Mouse (Mus musculus): Measurements from ENCODE around the gene Fancc.
"Not testable (repeated sequence)": the region's sequence is repeated elsewhere in the genome, so short reads cannot be mapped to it uniquely, and the experiment has no call there.

Gene Fancc

GRCm38 (mm10) chr13:63421225-63421624, 75.9 kb downstream of the Fancc start:
- ATAC-seq (ENCODE audit: low TSS enrichment) = no peak

DNA sequence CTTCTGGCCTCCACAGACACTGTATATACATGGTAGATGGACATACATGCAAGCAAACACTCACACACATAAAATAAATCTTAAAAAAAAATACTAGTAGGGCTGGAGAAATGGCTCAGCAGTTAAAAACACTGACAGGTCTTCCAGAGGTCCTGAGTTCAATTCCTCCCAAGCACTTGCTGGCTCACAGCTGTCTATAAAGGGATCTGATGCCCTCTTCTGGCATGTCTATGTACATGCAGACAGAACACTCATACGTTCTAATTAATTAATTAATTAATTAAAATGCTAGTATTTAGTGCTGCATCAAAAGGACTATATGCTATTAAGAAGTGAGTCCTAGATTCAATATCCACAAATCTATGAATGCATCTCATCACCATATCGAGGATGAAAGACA, 78.9 kb downstream of the Fancc start:
- ATAC-seq (ENCODE audit: low TSS enrichment) = no peak

GRCm38 (mm10) chr13:63416824-63417223, 80.3 kb downstream of the Fancc start:
- ATAC-seq (ENCODE audit: low TSS enrichment) = no peak

DNA sequence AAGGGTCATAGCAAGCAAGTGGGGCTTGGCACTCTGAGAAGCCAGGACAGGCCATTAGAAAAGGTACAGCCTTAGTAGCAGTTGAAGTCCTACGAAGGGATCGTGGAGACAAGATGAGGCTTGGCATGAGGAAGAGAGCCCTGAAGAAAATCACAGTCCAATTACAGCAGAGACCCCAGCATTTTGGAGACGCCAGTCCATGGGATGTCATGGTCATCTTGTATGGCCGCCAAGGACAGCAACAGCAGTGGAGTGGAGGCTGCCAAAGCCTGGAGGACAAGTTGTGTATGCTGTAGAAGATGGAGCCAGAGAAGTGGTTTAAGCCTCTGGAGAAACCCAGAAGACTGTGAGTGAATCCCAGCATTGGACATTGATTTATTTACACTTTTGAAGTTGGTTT, 84.4 kb downstream of the Fancc start:
- no peak for ATAC-seq (ENCODE audit: low TSS enrichment)

- no peak for ATAC-seq (ENCODE audit: low TSS enrichment)
Measured at GRCm38 (mm10) chr13:63411310-63412022, 85.6 kb downstream of the Fancc start.

DNA sequence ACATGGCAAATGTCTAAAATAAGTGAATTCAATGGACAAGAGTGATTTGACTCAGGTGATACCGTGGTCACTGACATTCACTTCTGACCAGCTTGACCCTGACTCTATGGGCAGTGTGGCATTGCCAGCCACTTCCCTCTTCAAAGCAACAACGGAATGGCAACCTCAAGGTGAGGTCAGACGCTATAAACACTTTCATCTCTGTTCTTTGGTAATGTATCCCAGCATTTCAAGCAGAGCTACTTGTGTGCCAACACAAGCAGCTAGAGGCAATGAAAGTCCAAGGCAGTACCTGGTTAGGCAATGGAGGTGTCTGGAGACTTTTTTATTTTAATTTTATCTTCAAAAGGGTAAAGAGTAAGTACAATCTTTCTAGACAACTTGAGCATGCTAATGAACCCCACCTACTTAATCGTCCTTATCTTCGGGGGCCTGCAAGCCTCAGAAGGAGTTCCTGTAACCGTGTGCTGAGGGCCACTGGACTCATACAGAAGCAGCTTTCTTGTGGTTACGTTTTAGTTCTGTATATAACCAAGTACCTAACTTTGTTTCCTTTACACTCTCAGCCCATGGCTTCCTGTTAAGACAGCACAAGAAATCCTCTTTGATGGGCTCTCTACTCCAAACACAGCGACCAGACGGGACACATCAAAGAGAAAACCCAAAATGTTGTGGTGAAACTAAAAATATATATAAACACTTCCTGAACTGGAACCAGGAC, 86.3 kb downstream of the Fancc start:
- no peak for ATAC-seq (ENCODE audit: low TSS enrichment)

DNA sequence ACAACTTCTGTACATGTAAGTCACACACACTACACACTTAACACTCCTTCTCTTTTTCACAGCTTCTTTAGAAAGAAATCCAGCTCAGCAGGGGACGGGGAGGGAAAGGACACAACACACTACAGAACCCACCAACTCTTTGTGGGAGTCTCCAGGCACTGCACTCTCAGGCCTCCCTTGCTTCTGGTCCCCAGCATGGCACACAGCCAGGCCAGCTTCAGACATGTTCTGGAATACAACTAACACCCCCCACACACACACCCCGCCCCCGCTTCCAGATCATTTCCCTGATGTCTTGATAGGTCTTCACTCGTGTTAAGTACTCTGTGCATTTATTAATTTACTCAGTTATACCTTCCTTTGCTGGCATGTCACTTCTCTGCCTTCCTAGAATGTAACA, 91.9 kb downstream of the Fancc start:
- no peak for ATAC-seq (ENCODE audit: low TSS enrichment)

GRCm38 (mm10) chr13:63404657-63405056, 92.4 kb downstream of the Fancc start:
- no peak for ATAC-seq (ENCODE audit: low TSS enrichment)

DNA sequence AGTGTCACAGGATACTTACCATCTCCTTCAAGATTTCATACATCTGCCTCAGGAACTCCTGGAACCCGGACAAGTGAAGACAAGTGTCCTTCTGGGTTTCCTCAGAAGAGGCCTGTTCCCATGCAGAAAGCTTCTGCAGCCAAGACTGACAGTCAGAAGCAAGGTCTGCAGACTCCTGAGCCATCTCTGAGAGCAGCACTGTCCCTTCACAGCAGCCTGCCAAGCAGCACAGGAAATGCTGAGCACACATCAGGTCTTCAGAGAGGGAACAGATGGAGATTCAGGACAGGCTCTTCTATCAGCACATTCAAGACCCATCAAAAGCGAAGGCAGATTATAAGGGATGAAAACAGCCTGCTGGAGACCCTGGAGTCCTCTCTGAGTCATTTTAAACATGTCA, 94.3 kb downstream of the Fancc start:
- no peak for ATAC-seq (ENCODE audit: low TSS enrichment)

- no peak for ATAC-seq (ENCODE audit: low TSS enrichment)
Measured at GRCm38 (mm10) chr13:63400069-63400468, 97.0 kb downstream of the Fancc start.

DNA sequence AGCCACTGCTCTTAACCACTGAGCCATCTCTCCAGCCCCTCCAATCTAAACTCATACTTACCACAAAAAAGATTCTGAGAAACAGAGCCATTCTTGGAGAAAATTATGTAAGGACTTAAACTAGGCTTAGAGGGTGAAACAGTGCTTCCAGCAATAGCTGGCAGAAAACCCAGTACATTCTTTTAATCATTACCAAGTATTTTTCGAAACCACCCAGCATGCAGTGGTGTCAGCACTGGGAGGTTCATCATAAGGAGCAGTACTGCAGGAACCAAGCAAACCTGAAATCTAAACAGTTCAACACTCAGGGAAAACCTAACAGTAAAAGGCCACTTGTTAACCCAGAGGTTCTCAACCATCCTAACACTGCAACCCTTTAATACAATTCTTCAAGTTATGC, 99.7 kb downstream of the Fancc start:
- no peak for ATAC-seq (ENCODE audit: low TSS enrichment)

DNA sequence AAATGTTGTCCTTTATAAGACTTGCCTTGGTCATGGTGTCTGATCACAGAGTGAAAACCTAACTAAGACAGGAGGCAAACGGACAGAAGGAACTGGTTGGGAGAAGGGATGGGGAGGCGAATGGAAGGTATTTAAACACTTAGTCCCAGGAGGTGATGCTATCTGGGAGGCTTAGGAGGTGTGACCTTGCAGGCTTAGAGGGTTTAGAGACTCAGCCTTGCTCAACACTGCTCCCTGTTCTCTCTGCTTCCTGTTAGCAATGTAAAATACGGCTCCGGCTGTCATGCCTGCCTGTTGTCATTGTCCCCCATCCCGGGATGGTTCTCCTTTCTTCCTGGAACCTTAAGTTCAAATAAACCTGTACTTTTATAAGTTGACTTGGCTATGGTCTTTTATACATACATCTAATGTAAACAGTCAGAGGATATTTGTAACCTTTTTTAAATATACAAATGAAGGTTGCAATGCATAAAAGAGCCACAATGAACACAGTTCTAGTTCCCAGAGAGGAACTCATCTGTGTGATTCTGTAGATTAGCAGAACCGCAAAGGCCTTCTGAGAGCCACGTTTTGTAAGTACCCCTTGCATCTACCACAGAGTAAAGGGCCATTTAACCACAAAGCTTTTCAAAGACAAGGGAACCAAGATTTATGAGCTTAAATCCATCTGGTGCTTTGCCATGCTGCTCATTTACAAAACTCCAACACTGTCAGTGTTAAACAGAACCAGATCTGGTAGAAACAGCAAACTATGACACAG, 102.6 kb downstream of the Fancc start:
- ATAC-seq (ENCODE audit: low TSS enrichment) = no peak

DNA sequence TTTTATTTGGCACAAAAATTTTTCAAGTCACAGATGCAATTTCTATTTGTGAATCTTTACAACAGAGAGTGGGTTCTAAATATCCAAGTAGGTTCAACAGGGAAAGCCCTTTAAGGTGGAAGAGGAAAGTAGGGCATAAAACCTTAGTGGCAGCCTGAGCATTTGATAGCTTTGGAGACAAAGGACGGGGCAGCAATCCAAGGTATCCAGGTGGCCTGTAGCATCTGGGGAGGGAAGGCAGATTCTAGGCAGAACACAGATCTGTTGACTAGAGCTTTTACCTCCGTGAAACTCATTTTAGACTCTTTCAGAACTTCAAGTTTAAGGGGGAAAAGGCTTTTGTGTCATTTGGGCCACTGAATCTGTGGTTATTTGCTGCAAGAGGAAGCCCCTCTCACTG, 111.8 kb downstream of the Fancc start:
- no peak for ATAC-seq (ENCODE audit: low TSS enrichment)

DNA sequence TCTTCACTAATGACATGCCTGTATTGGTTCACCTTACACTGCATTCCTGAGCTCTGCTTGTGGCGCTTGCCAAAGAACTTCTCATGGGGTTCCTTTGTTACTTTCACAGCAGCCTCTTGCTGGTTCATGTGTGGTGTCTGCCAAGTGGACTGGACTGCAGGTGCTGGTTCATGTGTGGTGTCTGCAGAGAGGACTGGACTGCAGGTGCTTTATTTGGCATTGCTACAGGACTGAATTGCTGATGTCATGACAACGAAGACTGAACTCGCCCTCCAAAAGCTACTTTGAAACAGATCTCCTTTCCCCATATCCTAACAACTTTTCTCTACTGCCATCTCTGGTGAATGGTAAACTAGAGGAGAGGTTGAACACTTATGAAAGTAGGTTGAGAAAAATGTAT, 112.3 kb downstream of the Fancc start:
- ATAC-seq (ENCODE audit: low TSS enrichment) = no peak

DNA sequence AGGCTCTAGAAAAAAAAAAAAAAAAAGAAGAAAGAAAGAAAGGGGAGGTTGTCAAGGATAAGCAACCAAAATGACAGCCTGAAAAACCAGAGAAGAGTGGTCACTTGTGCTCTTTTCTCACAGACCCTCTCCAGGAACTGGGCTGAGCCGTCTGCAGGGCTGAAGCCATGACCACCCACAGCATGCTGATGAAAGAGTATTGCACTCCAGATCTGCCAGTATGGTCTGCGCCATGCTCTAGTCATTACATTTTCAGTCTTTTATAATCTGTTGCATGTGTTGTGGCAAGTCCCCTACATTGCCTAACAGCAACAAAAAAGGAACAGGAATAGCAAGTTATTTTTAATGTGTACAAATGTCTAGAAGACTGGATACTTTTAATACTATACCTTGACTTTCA, 114.9 kb downstream of the Fancc start:
- no peak for ATAC-seq (ENCODE audit: low TSS enrichment)

DNA sequence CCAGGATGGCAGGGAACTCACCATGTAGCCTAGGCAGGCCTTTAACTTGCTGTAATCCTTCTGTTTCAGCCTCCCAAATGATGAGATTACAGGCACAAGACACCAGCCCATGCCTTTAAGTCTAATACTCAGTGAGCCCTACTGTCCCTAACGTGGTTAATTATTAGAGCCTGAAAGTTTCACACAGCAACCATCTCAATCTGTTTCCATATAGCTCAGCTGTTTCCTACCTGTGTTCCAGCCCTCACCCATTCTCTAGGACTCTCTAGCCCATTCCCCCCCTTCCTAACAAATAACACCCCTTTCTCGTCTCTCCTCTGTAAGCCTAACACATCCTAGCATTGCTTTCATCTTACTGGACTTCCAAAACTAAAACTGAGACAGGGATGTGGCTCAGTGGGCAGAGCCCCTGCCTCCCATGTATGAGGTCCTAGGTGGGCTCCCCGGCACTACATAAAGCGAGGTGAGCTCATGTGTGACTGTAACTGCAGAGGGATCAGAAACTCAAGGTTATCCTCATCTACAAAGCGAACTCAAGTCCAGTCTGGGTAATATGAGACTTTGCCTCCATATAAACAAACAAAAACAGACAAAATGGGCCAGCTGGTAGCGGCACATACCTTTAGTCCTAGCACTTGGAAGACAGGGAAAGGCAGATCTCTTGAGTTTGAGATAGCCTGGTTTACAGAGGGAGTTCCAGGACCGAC, 123.5 kb downstream of the Fancc start:
- no peak for ATAC-seq (ENCODE audit: low TSS enrichment)

DNA sequence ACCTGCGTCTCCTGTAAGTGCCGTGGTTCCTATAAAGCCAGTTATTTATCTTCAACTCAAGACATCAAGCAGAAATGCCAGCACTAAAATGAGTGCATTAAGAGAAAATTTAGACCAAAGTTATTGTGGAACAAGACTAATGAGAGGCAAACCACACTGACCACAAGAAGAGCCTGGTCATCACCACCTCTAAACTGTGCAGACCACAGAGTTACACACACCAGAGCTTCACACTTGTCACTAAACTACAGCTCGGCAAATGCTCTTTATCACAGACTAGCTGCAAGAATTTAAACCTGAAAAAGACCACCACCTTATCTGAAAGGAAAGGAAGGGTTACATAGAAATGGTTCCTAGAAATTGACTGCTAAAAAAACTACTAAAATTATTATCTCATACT, 135.3 kb downstream of the Fancc start:
- ATAC-seq (ENCODE audit: low TSS enrichment) = no peak

DNA sequence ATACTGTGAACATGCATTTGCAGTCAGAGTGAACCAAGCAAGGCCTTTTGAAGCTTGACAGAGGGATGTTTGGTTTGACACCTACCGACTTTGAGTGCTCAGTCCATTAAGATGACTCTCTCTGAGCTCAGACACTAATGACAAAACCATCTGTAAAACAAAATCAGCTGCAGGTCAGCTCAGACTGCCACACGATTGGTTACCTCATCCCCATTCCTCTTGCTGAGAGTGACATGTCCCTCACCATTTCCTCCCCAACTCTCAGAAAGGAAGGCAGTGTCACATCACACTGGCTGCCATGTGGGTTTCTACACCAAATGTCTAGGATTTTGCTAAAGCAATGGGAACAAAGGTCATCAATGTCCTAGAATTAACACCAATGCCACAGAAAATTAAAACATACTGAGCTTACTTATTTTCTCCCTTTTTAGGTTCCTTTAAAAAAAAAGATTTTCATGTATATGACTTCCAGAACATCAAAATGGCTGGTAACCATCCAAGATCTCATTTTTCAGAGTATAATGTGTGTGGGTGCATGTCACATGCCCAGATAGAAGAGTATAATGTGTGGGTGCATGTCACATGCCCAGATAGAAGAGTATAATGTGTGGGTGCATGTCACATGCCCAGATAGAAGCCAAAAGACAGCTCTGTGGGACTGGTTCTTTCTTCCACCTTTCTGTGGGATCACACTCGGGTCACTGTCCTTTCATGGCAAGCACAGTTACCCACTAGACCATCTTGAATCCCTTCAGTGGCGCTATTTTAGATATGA, 136.8 kb downstream of the Fancc start:
- no peak for ATAC-seq (ENCODE audit: low TSS enrichment)

DNA sequence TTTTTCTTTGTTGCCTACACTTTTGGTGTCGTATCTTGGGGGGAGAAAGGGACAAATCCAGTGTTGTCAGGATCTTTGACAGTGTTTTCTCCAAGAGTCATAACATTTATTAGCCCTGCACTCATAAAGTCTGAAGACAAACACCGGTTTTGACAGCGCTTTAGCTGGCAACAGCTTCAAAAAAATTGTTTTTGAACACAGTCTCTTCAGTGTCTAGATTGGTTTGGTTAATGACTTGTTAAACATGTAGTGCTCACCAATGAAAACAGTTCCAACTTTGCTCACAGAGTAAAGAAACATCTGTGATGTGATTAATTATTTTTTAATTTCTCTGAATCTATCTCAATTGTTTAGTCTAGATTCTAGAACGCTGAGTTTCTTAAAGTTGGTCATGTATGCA, 137.7 kb downstream of the Fancc start:
- ATAC-seq (ENCODE audit: low TSS enrichment) = no peak

DNA sequence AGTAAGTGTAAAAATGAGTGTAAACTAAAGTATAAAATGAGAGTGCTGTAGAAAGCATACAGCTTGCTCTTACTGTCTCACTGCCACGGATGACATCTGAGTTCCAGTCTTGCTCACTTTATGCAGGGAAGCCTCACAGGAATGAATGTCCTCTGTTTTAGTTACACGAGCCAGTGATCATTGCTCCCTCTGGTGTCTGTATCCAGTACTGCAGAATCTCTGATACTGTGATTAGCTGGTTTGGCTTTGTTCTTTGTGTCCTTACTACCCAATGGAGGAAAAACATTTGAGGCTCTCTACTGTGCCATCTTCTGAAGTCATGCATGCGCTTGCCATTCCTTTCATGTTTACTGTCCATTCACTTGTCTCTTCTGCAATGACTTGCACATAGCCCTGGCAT, 140.5 kb downstream of the Fancc start:
- ATAC-seq (ENCODE audit: low TSS enrichment) = peak; percentile 88

GRCm38 (mm10) chr13:63356101-63356500, 141.0 kb downstream of the Fancc start:
- ATAC-seq (ENCODE audit: low TSS enrichment) = no peak

DNA sequence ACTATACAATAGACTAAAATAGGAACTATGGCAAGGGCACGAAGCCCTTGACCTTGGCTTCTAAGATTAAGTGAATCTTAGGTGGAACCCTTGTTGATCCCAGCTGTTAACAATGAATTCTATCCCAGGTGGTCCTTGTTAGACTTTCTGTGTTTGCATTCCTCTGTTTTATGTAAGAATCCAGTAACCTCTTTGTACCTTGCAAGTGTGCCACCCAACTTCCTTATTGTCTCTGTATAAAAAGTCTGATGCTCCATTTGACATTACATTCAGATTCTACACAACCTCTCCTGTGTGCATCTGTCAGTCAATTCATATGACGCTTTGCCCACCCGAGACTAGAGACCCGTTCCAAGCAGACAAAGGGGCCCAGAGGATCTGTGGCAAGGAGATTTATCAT, 143.8 kb downstream of the Fancc start:
- not testable (repeated sequence) for ATAC-seq (ENCODE audit: low TSS enrichment)
